Mouse (Mus musculus) megakaryocyte, embryonic 14.5 days (primary cell): ENCODE measurements around the gene Mast4.

Experiments used
- FLI1 ChIP-seq: IDR thresholded peaks from 2 replicates; pipeline ENCODE4 v1.6.1; 2012; ENCODE audit warnings: low read length, inconsistent platforms, mixed read lengths
- GATA1 ChIP-seq: IDR thresholded peaks from 3 replicates; pipeline ENCODE4 v1.6.1; 2012; ENCODE audit warnings: mixed read lengths, low read length, inconsistent platforms, borderline replicate concordance

DNA sequence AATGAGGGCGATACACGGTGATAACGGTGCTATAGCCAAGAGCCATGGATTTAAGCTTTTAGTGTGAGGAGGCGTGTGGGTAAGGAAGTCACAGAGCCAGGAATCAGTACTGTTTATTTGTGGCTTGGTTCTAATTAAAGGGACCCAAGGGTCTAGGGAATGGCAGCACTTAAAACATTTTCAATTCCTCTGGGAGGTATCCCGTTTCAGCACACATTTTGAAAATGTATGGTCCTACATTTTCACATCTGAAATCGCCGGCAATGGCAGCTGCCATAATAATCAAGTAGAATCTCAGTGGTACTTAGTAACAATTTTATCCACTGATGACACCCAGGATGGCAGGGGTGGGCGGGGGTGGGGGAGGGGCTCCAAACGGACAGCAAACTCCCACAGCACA lies 531.1 kb downstream of the Mast4 start:
- TF ChIP-seq GATA1, result no peak
- TF ChIP-seq FLI1, result no peak
